In the genomic region with DNA sequence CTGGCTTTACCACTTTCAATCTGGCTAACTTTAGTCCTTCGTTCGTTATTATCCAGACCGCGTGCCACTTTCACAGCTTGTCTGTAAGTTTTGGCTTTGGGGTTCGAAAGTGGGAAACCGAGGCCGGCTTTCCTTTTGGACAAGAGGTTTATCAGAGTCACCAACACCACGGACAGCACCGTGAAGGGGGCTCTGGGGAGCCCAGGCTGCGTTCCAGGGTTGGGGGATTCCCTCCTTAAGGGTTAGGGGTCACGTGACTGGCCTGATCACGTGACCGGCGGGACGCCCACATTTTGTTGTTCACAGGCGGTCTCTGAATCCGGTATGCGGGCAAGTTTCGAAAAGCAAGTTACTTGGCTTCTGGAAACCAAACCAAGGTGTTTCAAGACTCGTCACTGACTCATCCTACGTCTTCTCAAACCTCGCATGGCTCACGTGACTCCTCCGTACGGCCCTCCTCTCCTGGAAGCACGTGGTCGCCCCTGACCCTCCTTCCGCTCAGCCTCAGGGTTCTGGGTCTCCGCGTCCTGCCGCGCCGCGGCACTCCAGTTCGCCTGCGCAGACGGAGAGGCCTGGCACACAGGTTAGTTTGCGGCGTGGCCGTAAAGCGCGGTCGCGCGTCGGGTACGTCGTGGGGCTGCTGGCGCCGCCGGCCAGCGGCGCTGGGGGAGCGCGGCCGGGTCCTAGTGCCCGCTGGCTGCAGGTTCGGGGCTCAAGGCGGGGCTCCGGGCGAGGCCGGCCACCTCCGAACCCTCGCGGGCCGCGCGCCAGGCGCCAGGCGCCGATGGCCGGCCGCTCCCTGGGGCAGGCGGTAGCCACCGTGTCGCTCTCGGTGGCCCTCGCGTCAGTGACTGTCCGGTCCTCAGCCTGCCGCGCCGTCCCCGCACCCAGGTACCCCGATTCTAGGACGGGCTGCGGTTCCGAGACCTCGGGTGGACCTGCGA, we compare ENCODE assay signal across 8 mouse cellular contexts. TPM values are rescaled to one million over a fixed set of nuclear protein-coding genes. Genes with fewer than 3 reads are reported as not detected.
DNase-seq lines count a peak whose midpoint lies in the region; ATAC-seq lines count a peak whose summit lies in the region.

Gene Nudt9 (plus strand): TSS at position 51 of the 944 bp plus-strand sequence.

- intact Hi-C loops in gastrocnemius, postnatal 14 days (cut with DNase I; ENCODE audit: low total_unique reads), result no loop called here
- intact Hi-C loops in left cerebral cortex, postnatal 10 days (cut with DNase I), result loop anchor here (10.0 kb wide), 1 partner anchor 192 kb away; no protein-coding TSS in a partner anchor

- ATAC-seq in inflammation-experienced regulatory T-cells, adult 6 months, result peak; percentile 91
- ATAC-seq in megakaryocyte-erythroid progenitor cell, adult 5-6 weeks (replicated peaks; ENCODE audit: low FRiP score, low TSS enrichment, poor library complexity, severe bottlenecking), result peak; percentile 92

- DNase-seq in adrenal gland, adult (ENCODE audit: inconsistent age in 2 of 2, low spot score in 1 of 2), result peak; percentile 99
- peak; percentile 96 for DNase-seq in embryo, embryonic 10.5 days (ENCODE audit: low spot score)
- peak; percentile 98 for DNase-seq in gastrocnemius, postnatal 14 days
- DNase-seq in left cerebral cortex, postnatal 10 days (ENCODE audit: extremely low spot score in 1 of 2, low spot score in 2 of 2), result peak; percentile 96 to 99
- DNase-seq in right cerebral cortex, postnatal 25 days, result peak; percentile 99
- peak; percentile 96 to 97 for DNase-seq in urinary bladder, postnatal 4 days (ENCODE audit: low spot score in 2 of 2)

RNA-seq across cellular contexts. Expression of gene Nudt9, which starts in this region (rescaled TPM):
- 10 to 100 TPM; 52.1 to 53.6 TPM for total RNA-seq in gastrocnemius, postnatal 14 days (2021)
- polyA plus RNA-seq in inflammation-experienced regulatory T-cells, adult 6 months (2017; shearing (Covaris generic)), result 10 to 100 TPM; 14.9 to 17.8 (median 16.2) TPM
- total RNA-seq in left cerebral cortex, postnatal 10 days (2021), result 10 to 100 TPM; 50.9 to 55.9 TPM
- 117 and 120 TPM in 2 replicates for total RNA-seq in megakaryocyte-erythroid progenitor cell, adult 5-6 weeks (2014; fragmentation: Nextera tagmentation)
- total RNA-seq in megakaryocyte-erythroid progenitor cell, adult 5-6 weeks (2017), result 159 and 167 TPM in 2 replicates

Comparison
In these comparisons a context has a peak if more than half of its experiments do, and no peak if none do; other contexts are left out.
1. Peak in every context shown above with its lines: DNase-seq and ATAC-seq.